Mouse (Mus musculus) stomach, postnatal 0 days (tissue): ENCODE measurements around the gene Lce3b. TPM values are rescaled to one million over a fixed set of nuclear protein-coding genes. Genes with fewer than 3 reads are reported as not detected.

Source experiments
- ATAC-seq: fragments of 200-750 bp; cut with Nextera tagmentation; 2 replicates; pipeline ENCODE4 v1.8.0; 2017; ENCODE audit not compliant: low FRiP score, low TSS enrichment
- DNase-seq: peaks from one replicate; pipeline ENCODE4 v3.0.0-alpha.2; 2016; ENCODE audit warnings: low spot score
- H3K27ac ChIP-seq: fragments of 300-500 bp; sonication (generic); replicated peaks from 2 replicates; pipeline ENCODE4 v1.5.1; 2014; ENCODE audit warnings: mild to moderate bottlenecking, control low read depth
- H3K27me3 ChIP-seq: fragments of 300-500 bp; sonication (generic); 2 replicates; pipeline ENCODE4 v1.6.1; 2014; ENCODE audit warnings: low read length; ENCODE audit not compliant: control insufficient read depth, insufficient read depth
- H3K36me3 ChIP-seq: fragments of 300-500 bp; sonication (generic); 2 replicates; pipeline ENCODE4 v1.6.1; 2014; ENCODE audit warnings: low read length, mixed read lengths; ENCODE audit not compliant: control insufficient read depth, insufficient read depth
- H3K4me1 ChIP-seq: fragments of 300-500 bp; sonication (generic); replicated peaks from 2 replicates; pipeline ENCODE4 v1.6.1; 2014; ENCODE audit warnings: antibody characterized with exemption; ENCODE audit not compliant: control insufficient read depth, insufficient read depth
- H3K4me2 ChIP-seq: fragments of 300-500 bp; sonication (generic); replicated peaks from 2 replicates; pipeline ENCODE4 v1.6.1; 2014; ENCODE audit warnings: low read depth, mild to moderate bottlenecking, control low read depth, moderate library complexity
- H3K4me3 ChIP-seq: fragments of 300-500 bp; sonication (generic); 2 replicates; pipeline ENCODE4 v1.5.1; 2014; ENCODE audit warnings: low read depth, low read length, control low read depth
- H3K9ac ChIP-seq: fragments of 300-500 bp; sonication (generic); 2 replicates; pipeline ENCODE4 v1.6.1; 2014; ENCODE audit warnings: mild to moderate bottlenecking, low read length, control low read depth, mixed read lengths
- H3K9me3 ChIP-seq: fragments of 300-500 bp; sonication (generic); 2 replicates; pipeline ENCODE4 v1.6.1; 2016; ENCODE audit warnings: low read length; ENCODE audit not compliant: control insufficient read depth
- CTCF ChIP-seq: IDR thresholded peaks from 2 replicates; pipeline ENCODE4 v1.5.1; 2016; ENCODE audit warnings: antibody characterized with exemption, low read depth, mild to moderate bottlenecking, moderate library complexity
- EP300 ChIP-seq: optimal IDR thresholded peaks from 2 replicates; pipeline ENCODE3; 2016; ENCODE audit warnings: antibody characterized with exemption
- WGBS: fragments of 180-500 bp; shearing (Covaris S2); extraction: QIAGEN DNeasy Blood & Tissue Kit; methylation state at CpG from one replicate; pipeline ENCODE4 v1.1.7; 2014; 5-methylcytosine and 5-hydroxymethylcytosine counted together
- polyA plus RNA-seq: library from polyadenylated mRNA; unstranded; fragments of >200 nt; fragmentation: Nextera tagmentation; extraction: Ambion mirVana; gene quantifications from 2 replicates; pipeline ENCODE4 v1.2.1, GENCODE M21; 2015

Gene Lce3b
- polyA plus RNA-seq, 1 experiment from 2014 or later: 847 TPM

DNA sequence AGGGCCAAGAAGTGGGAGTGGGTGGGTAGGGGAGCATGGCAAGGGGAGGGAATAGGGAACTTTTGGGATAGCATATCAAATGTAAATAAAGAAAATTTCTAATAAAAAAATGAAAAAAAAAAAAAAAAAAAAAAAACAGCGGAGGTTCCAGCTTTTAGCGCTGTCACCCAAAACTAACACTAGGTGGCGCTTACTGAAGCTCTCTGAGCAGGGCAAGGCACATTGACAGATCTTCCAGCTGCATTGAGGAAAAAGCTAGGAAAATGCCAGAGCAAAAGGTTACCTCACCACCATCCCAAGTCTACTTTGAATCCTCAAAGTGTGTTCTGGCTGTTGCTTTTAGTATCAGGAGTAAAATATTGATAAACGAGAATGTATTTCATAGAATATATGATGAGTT, 25.2 kb upstream of the Lce3b start:
- no peak for ATAC-seq
- Histone ChIP-seq H3K4me1 (no peaks in the 10 kb centered on the region), H3K27me3 (no peaks in the 10 kb centered on the region), H3K4me2 (no peak overlapping the region), H3K9ac (no peak overlapping the region), H3K36me3 (no peaks in the 10 kb centered on the region), H3K4me3 (no peak overlapping the region), H3K9me3 (no peaks in the 10 kb centered on the region), H3K27ac (no peak overlapping the region)
- 25% methylated on average over 4 of the region's 4 CpGs for WGBS
- no peak for DNase-seq
- no peak for TF ChIP-seq EP300
- TF ChIP-seq CTCF: peak; percentile 75

DNA sequence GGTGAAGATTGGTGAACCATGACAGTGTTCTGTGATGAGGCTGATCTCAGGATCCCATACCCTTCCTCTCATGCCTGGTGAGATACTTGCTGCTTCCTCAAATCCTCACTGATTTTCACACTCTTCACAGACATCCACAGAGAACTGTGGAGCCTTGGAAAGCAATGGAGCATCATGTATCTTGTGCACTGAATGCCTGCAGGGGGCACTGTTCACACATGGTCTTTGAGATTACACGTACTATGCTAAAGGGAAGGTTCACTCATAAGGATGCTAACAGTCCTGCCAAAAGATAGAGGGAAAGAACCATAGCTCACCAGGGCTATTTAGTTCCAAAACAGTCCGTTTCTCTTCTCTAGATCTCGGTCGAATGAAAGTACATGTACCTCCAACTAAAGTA, 12.4 kb upstream of the Lce3b start:
- DNase-seq (peak; percentile 17), ATAC-seq (no peak)
- H3K36me3 ChIP-seq: no peaks in the 10 kb centered on the region
- WGBS: 54% methylated on average over 4 of the region's 4 CpGs
- H3K9me3 ChIP-seq: no peaks in the 10 kb centered on the region
- no peaks in the 10 kb centered on the region for H3K27me3 ChIP-seq
- H3K27ac ChIP-seq: no peak overlapping the region
- H3K4me3 ChIP-seq: no peak overlapping the region
- H3K9ac ChIP-seq: no peak overlapping the region
- peak; percentile 75 for TF ChIP-seq CTCF
- TF ChIP-seq EP300: no peak
- no peak overlapping the region for H3K4me2 ChIP-seq
- H3K4me1 ChIP-seq: no peaks in the 10 kb centered on the region

DNA sequence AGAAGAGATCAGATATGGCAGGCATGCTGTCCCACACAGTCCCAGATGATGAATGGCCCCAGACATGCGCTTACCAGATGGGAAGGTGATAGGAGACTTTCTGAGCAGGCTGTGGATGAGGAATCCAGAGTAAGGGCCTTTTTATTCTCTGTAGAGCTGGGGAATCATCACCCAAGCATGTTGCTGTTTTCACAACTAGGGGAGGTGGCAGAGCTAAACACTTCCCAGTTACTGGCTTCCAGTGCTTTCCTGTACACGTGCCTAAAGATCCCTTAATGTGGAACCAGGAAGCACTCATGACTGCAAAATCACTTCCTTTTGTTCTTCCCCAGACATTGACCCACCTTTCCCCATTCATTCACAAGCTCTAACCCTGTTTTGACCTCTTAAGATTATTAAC, 6.6 kb upstream of the Lce3b start, which contains the start of gene Lce3a:
Gene Lce3a (minus strand): TSS at position 101 of the 400 bp plus-strand sequence.
- H3K27ac ChIP-seq: no peak within 1 kb of the TSS
- WGBS: 50% methylated on average over 2 of the region's 2 CpGs
- DNase-seq: no peak
- ATAC-seq: no peak
- no peaks in the 10 kb centered on the region for H3K27me3 ChIP-seq
- H3K4me1 ChIP-seq: no peaks in the 10 kb centered on the region
- no peaks in the 10 kb centered on the region for H3K9me3 ChIP-seq
- TF ChIP-seq CTCF: no peak
- no peak within 1 kb of the TSS for H3K9ac ChIP-seq
- H3K36me3 ChIP-seq: no peaks in the 10 kb centered on the region
- H3K4me2 ChIP-seq: no peak within 1 kb of the TSS
- no peak within 1 kb of the TSS for H3K4me3 ChIP-seq

DNA sequence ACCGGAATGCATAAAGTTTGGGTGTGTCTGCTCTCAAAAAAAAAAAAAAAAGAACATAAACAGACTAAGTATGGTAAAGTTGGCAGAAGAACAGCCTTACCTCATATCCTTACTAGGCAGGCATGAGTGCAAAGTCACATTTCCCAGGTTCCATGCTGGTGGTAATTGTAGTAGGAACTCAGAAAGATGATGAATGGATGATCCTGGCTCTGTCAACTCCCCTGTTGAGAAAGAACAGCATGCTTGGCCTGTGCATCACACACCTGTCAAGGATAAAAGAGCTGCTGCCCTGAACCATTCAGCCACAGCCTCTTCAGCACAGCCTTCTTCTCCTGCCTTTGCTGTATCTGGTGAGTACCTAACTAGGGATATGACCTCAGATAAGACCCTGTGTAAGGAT, 11.4 kb downstream of the Lce3b start, which contains the start of gene Lce3c:
Gene Lce3c (plus strand): TSS at position 301 of the 400 bp plus-strand sequence.
- Histone ChIP-seq H3K4me3 (no peak within 1 kb of the TSS), H3K9me3 (no peaks in the 10 kb centered on the region), H3K36me3 (no peaks in the 10 kb centered on the region), H3K4me2 (no peak within 1 kb of the TSS), H3K27me3 (no peaks in the 10 kb centered on the region), H3K27ac (no peak within 1 kb of the TSS), H3K4me1 (no peaks in the 10 kb centered on the region), H3K9ac (no peak within 1 kb of the TSS)
- no peak for TF ChIP-seq CTCF
- TF ChIP-seq EP300: no peak
- no peak for DNase-seq
- ATAC-seq: no peak
- 47% methylated on average over 1 of the region's 1 CpGs for WGBS

DNA sequence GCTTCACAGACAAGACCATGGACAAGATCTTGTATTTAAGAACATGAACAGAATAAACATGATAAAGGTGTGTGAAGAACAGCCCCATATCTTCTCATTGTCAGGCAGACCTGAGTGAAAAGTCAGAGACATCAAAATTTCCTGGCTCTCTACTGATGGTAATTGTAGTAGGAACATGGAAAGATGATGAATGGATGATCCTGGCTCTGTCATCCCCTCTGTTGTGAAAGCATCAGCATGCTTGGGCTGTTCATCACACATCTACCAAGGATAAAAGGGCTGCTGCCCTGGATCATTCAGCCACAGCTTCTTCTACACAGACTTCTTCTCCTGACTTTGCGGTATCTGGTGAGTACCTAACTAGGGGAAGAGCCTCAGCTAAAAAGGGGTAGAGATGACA, 24.3 kb downstream of the Lce3b start, which contains the start of gene Lce3d:
Gene Lce3d (plus strand): TSS at position 301 of the 400 bp plus-strand sequence.
- H3K4me3 ChIP-seq: no peak within 1 kb of the TSS
- H3K27ac ChIP-seq: no peak within 1 kb of the TSS
- DNase-seq: no peak
- H3K4me2 ChIP-seq: no peak within 1 kb of the TSS
- no peaks in the 10 kb centered on the region for H3K4me1 ChIP-seq
- WGBS: 96% methylated on average over 1 of the region's 1 CpGs
- ATAC-seq: no peak
- no peak for TF ChIP-seq CTCF
- no peak for TF ChIP-seq EP300
- no peaks in the 10 kb centered on the region for H3K9me3 ChIP-seq
- no peaks in the 10 kb centered on the region for H3K36me3 ChIP-seq
- H3K9ac ChIP-seq: no peak within 1 kb of the TSS
- no peaks in the 10 kb centered on the region for H3K27me3 ChIP-seq

DNA sequence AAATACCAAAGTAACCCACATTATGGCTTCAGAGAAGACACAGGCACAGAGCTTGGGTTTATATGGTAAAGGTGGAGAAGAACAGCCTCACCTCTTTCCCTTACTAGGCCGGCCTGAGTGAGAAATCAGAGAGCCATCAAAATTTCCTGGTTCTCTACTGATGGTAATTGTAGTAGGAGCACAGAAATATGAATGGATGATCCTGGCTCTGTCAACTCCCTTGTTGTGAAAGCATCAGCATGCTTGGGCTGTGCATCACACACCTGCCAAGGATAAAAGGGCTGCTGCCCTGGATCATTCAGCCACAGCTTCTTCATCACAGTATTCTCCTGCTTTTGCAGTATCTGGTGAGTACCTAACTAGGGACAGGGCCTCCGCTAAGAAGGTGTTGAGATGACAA, 34.0 kb downstream of the Lce3b start, which contains the start of gene Lce3e:
Gene Lce3e (plus strand): TSS at position 301 of the 400 bp plus-strand sequence.
- no peaks in the 10 kb centered on the region for H3K9me3 ChIP-seq
- 92% methylated on average over 2 of the region's 2 CpGs for WGBS
- TF ChIP-seq EP300 (no peak), CTCF (no peak)

More for the DNA sequence above, 34.0 kb downstream of the Lce3b start, which contains the start of gene Lce3e:
- no peak within 1 kb of the TSS for H3K27ac ChIP-seq
- H3K36me3 ChIP-seq: no peaks in the 10 kb centered on the region
- H3K27me3 ChIP-seq: no peaks in the 10 kb centered on the region
- H3K4me1 ChIP-seq: no peaks in the 10 kb centered on the region
- H3K9ac ChIP-seq: no peak within 1 kb of the TSS
- H3K4me2 ChIP-seq: no peak within 1 kb of the TSS
- H3K4me3 ChIP-seq: no peak within 1 kb of the TSS
- DNase-seq (no peak), ATAC-seq (no peak)
